Mouse (Mus musculus) MEL (cell line): ENCODE data around the gene Hmgcl. TPM values are rescaled to one million over a fixed set of nuclear protein-coding genes. Genes with fewer than 3 reads are reported as not detected.

Experiments used
- DNase-seq: peaks from one replicate; pipeline ENCODE4 v3.0.0; 2011; ENCODE audit warnings: low read depth, low spot score
- H3K27ac ChIP-seq: 2 replicates; pipeline ENCODE4 v1.5.1; 2012; ENCODE audit warnings: low read depth, mild to moderate bottlenecking, control low read depth, low read length, moderate library complexity; ENCODE audit not compliant: control insufficient read depth
- H3K27me3 ChIP-seq, 2 experiments: fragments of 150-350 bp in 1 of 2; sonication (generic) in 1 of 2; 2 replicates each; pipeline ENCODE4 v1.6.1; 2012; ENCODE audit warnings: low read length in 2 of 2, mild to moderate bottlenecking in 2 of 2, improper control_type of control experiment in 1 of 2, moderate library complexity in 1 of 2; ENCODE audit not compliant: insufficient read depth in 2 of 2, control insufficient read depth in 1 of 2
- H3K36me3 ChIP-seq, 2 experiments: 2 replicates each; pipeline ENCODE4 v1.6.1; 2012 to 2014; ENCODE audit warnings: low read length in 2 of 2, improper control_type of control experiment in 1 of 2, inconsistent platforms in 1 of 2, mild to moderate bottlenecking in 1 of 2; ENCODE audit not compliant: insufficient read depth in 2 of 2, control insufficient read depth in 1 of 2
- H3K4me1 ChIP-seq, 2 experiments: fragments of 150-350 bp in 1 of 2; sonication (generic) in 1 of 2; 2 replicates each; pipeline ENCODE4 v1.6.1; 2012; ENCODE audit warnings: low read length in 2 of 2, improper control_type of control experiment in 1 of 2, mild to moderate bottlenecking in 1 of 2; ENCODE audit not compliant: insufficient read depth in 2 of 2, control insufficient read depth in 1 of 2
- H3K4me3 ChIP-seq, 2 experiments: fragments of 150-350 bp in 1 of 2; sonication (generic) in 1 of 2; 2 replicates each; pipeline ENCODE4 v1.5.1; 2012; ENCODE audit warnings: low read depth in 2 of 2, low read length in 2 of 2, mild to moderate bottlenecking in 2 of 2, moderate library complexity in 2 of 2, control low read depth in 1 of 2, improper control_type of control experiment in 1 of 2; ENCODE audit not compliant: control insufficient read depth in 1 of 2, insufficient read depth in 1 of 2
- H3K79me2 ChIP-seq: 2 replicates; pipeline ENCODE4 v1.6.1; 2012; ENCODE audit warnings: mild to moderate bottlenecking, low read length, moderate library complexity; ENCODE audit not compliant: control insufficient read depth, poor library complexity, insufficient read depth
- H3K9ac ChIP-seq: 2 replicates; pipeline ENCODE4 v1.6.1; 2012; ENCODE audit warnings: low read depth, mild to moderate bottlenecking, control low read depth, low read length, moderate library complexity; ENCODE audit not compliant: control insufficient read depth, poor library complexity, severe bottlenecking
- H3K9me3 ChIP-seq: fragments of 150-350 bp; sonication (generic); replicated peaks from 2 replicates; pipeline ENCODE4 v1.6.1; 2012; ENCODE audit warnings: mild to moderate bottlenecking, low read length, improper control_type of control experiment, moderate library complexity; ENCODE audit not compliant: insufficient read depth
- CTCF ChIP-seq, 3 experiments: IDR thresholded peaks in 2 of 3; conservative IDR thresholded peaks in 1 of 3; 2 replicates each; pipeline ENCODE4 v1.5.1; 2011 to 2012; ENCODE audit warnings: low read length in 3 of 3, low read depth in 2 of 3, mild to moderate bottlenecking in 2 of 3, improper control_type of control experiment in 1 of 3, inconsistent platforms in 1 of 3, mixed read lengths in 1 of 3, moderate library complexity in 1 of 3; ENCODE audit not compliant: control insufficient read depth in 1 of 3, insufficient read depth in 1 of 3, poor library complexity in 1 of 3, severe bottlenecking in 1 of 3
- E2F4 ChIP-seq: IDR thresholded peaks from 2 replicates; pipeline ENCODE4 v1.6.1; 2011; ENCODE audit warnings: low read depth, low read length, improper control_type of control experiment, borderline replicate concordance
- ELF1 ChIP-seq: IDR thresholded peaks from 2 replicates; pipeline ENCODE4 v1.6.1; 2014; ENCODE audit warnings: low read depth, mild to moderate bottlenecking, inconsistent platforms, low read length, improper control_type of control experiment, moderate library complexity
- EP300 ChIP-seq, 2 experiments: IDR thresholded peaks; 2 replicates each; pipeline ENCODE4 v1.6.1; 2011; ENCODE audit warnings: improper control_type of control experiment in 2 of 2, low read length in 2 of 2, low read depth in 1 of 2, mild to moderate bottlenecking in 1 of 2
- ETS1 ChIP-seq: IDR thresholded peaks from 2 replicates; pipeline ENCODE4 v1.6.1; 2012; ENCODE audit warnings: low read depth, mild to moderate bottlenecking, inconsistent platforms, low read length, improper control_type of control experiment, moderate library complexity
- GABPA ChIP-seq: IDR thresholded peaks from 2 replicates; pipeline ENCODE4 v1.6.1; 2012; ENCODE audit warnings: low read depth, mild to moderate bottlenecking, inconsistent platforms, low read length, improper control_type of control experiment, moderate library complexity
- JUND ChIP-seq: IDR thresholded peaks from 2 replicates; pipeline ENCODE4 v1.6.1; 2011; ENCODE audit warnings: low read depth, mild to moderate bottlenecking, improper control_type of control experiment, low read length
- MAX ChIP-seq: IDR thresholded peaks from 2 replicates; pipeline ENCODE4 v1.6.1; 2011; ENCODE audit warnings: low read length, improper control_type of control experiment
- MXI1 ChIP-seq: IDR thresholded peaks from 2 replicates; pipeline ENCODE4 v1.6.1; 2011; ENCODE audit warnings: mild to moderate bottlenecking, low read depth, low read length, improper control_type of control experiment
- MYC ChIP-seq: IDR thresholded peaks from 2 replicates; pipeline ENCODE4 v1.6.1; 2011; ENCODE audit warnings: low read depth, mild to moderate bottlenecking, low read length, improper control_type of control experiment, moderate library complexity
- NELFE ChIP-seq: IDR thresholded peaks from 2 replicates; pipeline ENCODE4 v1.6.1; 2011; ENCODE audit warnings: low read depth, low read length, improper control_type of control experiment
- POLR2A ChIP-seq, 2 experiments: IDR thresholded peaks; 2 replicates each; pipeline ENCODE4 v1.6.1; 2011 to 2012; ENCODE audit warnings: low read length in 2 of 2, mild to moderate bottlenecking in 2 of 2, control low read depth in 1 of 2, improper control_type of control experiment in 1 of 2, low read depth in 1 of 2, moderate library complexity in 1 of 2; ENCODE audit not compliant: control insufficient read depth in 1 of 2, insufficient read depth in 1 of 2, poor library complexity in 1 of 2
- POLR2AphosphoS2 ChIP-seq: IDR thresholded peaks from 2 replicates; pipeline ENCODE4 v1.6.1; 2011; ENCODE audit warnings: low read length, improper control_type of control experiment
- POLR2AphosphoS5 ChIP-seq: IDR thresholded peaks from 2 replicates; pipeline ENCODE4 v1.6.1; 2012; ENCODE audit warnings: low read depth, borderline replicate concordance, mild to moderate bottlenecking, inconsistent platforms, low read length, moderate library complexity, mixed read lengths
- RAD21 ChIP-seq: IDR thresholded peaks from 2 replicates; pipeline ENCODE4 v1.6.1; 2011; ENCODE audit warnings: mild to moderate bottlenecking, low read depth, low read length, improper control_type of control experiment
- SIN3A ChIP-seq: IDR thresholded peaks from 2 replicates; pipeline ENCODE4 v1.6.1; 2012; ENCODE audit warnings: low read length, improper control_type of control experiment, inconsistent platforms
- SMC3 ChIP-seq: IDR thresholded peaks from 2 replicates; pipeline ENCODE4 v1.6.1; 2011; ENCODE audit warnings: low read depth, low read length, improper control_type of control experiment
- TBP ChIP-seq: IDR thresholded peaks from 2 replicates; pipeline ENCODE4 v1.8.0; 2011; ENCODE audit warnings: low read depth, low read length, improper control_type of control experiment
- TCF12 ChIP-seq: IDR thresholded peaks from 2 replicates; pipeline ENCODE4 v1.6.1; 2014; ENCODE audit warnings: low read depth, mild to moderate bottlenecking, inconsistent platforms, low read length, improper control_type of control experiment, moderate library complexity
- UBTF ChIP-seq: IDR thresholded peaks from 2 replicates; pipeline ENCODE4 v1.6.1; 2012; ENCODE audit warnings: low read depth, mild to moderate bottlenecking, inconsistent platforms, low read length, improper control_type of control experiment, moderate library complexity, borderline replicate concordance; ENCODE audit not compliant: insufficient read depth
- USF2 ChIP-seq, 2 experiments: IDR thresholded peaks; 2 replicates each; pipeline ENCODE4 v1.6.1; 2011 to 2012; ENCODE audit warnings: improper control_type of control experiment in 2 of 2, low read length in 2 of 2, borderline replicate concordance in 1 of 2, inconsistent platforms in 1 of 2, low read depth in 1 of 2, mild to moderate bottlenecking in 1 of 2; ENCODE audit not compliant: insufficient read depth in 1 of 2
- ZC3H11A ChIP-seq: IDR thresholded peaks from 2 replicates; pipeline ENCODE4 v1.6.1; 2012; ENCODE audit warnings: low read depth, mild to moderate bottlenecking, inconsistent platforms, low read length, improper control_type of control experiment
- ZMIZ1 ChIP-seq: IDR thresholded peaks from 2 replicates; pipeline ENCODE4 v1.6.1; 2012; ENCODE audit warnings: low read depth, mild to moderate bottlenecking, inconsistent platforms, low read length, improper control_type of control experiment, moderate library complexity
- ZNF384 ChIP-seq: IDR thresholded peaks from 2 replicates; pipeline ENCODE4 v1.6.1; 2012; ENCODE audit warnings: low read depth, mild to moderate bottlenecking, inconsistent platforms, low read length, improper control_type of control experiment
- polyA plus RNA-seq, 2 experiments: library from polyadenylated mRNA; stranded (reverse) in 1 of 2; unstranded in 1 of 2; fragments of >175 nt in 1 of 2; fragments of >200 nt in 1 of 2; gene quantifications; 2 replicates each; pipeline versions ENCODE4 v1.2.1 to v1.2.4; 2012; ENCODE audit warnings: low replicate concordance in 2 of 2, low read depth in 1 of 2; ENCODE audit not compliant: insufficient read length in 2 of 2, insufficient read depth in 1 of 2, missing spikeins in 1 of 2
- total RNA-seq: library from RNA; depleted of rRNA; stranded (reverse); fragments of 300-350 nt; gene quantifications from 2 replicates; pipeline ENCODE4 v1.2.3, GENCODE M21; 2012

Gene Hmgcl
- total and polyA plus RNA-seq, 3 experiments, result 48.7 to 66.5 TPM; not detected in 1

DNA sequence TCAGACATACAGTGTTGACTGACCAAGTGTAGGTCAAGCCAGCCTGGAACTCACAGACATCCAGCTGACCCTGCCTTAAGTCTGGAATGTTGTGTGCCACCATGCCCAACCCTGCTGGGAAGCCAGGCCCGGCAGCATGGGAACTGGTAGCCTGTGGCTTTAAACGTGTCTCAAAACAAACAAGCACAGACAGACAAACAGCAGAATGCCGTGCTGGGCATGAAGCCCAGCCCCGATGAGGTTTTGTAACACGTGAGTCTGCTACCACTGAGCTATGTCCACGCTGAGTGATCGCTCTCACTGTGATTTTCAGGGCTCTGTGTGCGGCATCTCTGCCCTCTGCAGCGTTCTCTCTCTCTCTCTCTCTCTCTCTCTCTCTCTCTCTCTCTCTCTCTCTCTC lies 9.6 kb downstream of the Hmgcl start:
- Histone ChIP-seq H3K27ac (no peak overlapping the region), H3K4me3 (no peak overlapping the region), H3K27me3 (no peaks in the 10 kb centered on the region), H3K36me3 (peaks cover 0 to 3% of the 10 kb centered on the region in 2 experiments; a peak in 2 of 4 replicates)
- DNase-seq, result no peak
- TF ChIP-seq POLR2AphosphoS2, result no peak
- TF ChIP-seq SMC3, result no peak
- TF ChIP-seq NELFE, result no peak
- no peak for TF ChIP-seq CTCF (IDR thresholded peaks at IDR 0.05 in 2 of 3, conservative IDR thresholded peaks at IDR 0.05 in 1 of 3; ENCODE audit: control insufficient read depth in 1 of 3, insufficient read depth in 1 of 3, low read depth in 2 of 3, low read length in 3 of 3, poor library complexity in 1 of 3, severe bottlenecking in 1 of 3)
- TF ChIP-seq ETS1, result no peak
- no peak for TF ChIP-seq ZMIZ1
- no peak for TF ChIP-seq USF2 (IDR thresholded peaks at IDR 0.05; ENCODE audit: borderline replicate concordance in 1 of 2, insufficient read depth in 1 of 2, low read depth in 1 of 2, low read length in 2 of 2)
- TF ChIP-seq, all 39 proteins: peak for 0
- H3K4me1 ChIP-seq, result no peaks in the 10 kb centered on the region
- no peaks in the 10 kb centered on the region for H3K9me3 ChIP-seq
- no peak overlapping the region for H3K9ac ChIP-seq
- H3K79me2 ChIP-seq, result no peaks in the 10 kb centered on the region

DNA sequence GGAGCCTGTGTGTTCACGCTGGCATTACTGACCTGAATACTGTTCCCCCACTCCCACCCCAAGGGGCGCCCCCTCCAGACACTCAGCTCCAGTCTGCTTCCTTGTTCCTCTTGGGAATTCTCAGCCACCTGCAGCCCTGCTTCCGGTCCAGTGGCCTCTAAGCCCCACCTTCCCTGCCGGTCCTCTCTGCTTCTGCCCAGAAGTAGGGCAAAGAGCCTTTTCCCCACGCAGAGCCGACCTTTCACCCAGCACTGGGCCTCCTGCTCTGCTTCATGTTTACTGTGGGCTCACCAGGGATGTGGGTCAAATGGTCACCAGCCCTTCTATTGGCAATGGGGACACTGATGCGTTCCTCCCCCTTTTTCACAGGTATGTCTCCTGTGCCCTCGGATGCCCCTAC lies 12.1 kb downstream of the Hmgcl start:
- H3K9ac ChIP-seq, result no peak overlapping the region
- TF ChIP-seq MAX (no peak), MXI1 (no peak)

DNA sequence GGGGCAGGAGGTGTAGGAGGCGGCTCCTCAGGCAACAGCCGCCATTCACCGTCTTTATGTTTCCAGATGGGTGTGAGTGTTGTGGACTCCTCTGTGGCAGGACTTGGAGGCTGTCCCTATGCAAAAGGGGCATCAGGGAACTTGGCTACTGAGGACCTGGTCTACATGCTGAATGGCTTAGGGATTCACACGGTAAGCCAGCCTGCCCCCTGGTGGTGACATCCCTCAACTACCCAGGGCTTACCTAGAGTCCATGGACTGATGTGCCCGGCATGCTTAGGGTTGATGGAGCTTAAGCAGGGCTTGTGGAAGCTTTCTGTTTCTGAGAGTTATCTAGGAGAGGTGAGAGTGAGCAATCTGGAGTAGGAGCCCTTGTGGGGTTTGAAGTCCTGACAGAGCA lies 14.5 kb downstream of the Hmgcl start:
- Histone ChIP-seq H3K4me3 (no peak overlapping the region), H3K36me3 (peaks cover 0 to 6% of the 10 kb centered on the region in 2 experiments; a peak in 2 of 4 replicates), H3K27me3 (no peaks in the 10 kb centered on the region), H3K9ac (no peak overlapping the region), H3K79me2 (peaks cover 7% of the 10 kb centered on the region; the same call in 1 of the 2 replicates), H3K9me3 (no peaks in the 10 kb centered on the region), H3K4me1 (peaks cover 4 to 7% of the 10 kb centered on the region in 2 experiments; a peak in 3 of 4 replicates), H3K27ac (no peak overlapping the region)
- peak; percentile 90 for DNase-seq
- TF ChIP-seq ZNF384, result no peak
- no peak for TF ChIP-seq ETS1
- 0 out of 2 replicates have a peak, but pooled peaks have one; percentile 35 for TF ChIP-seq JUND
- TF ChIP-seq POLR2A (IDR thresholded peaks at IDR 0.05; ENCODE audit: control insufficient read depth in 1 of 2, insufficient read depth in 1 of 2, low read depth in 1 of 2, low read length in 2 of 2, poor library complexity in 1 of 2), result no peak; a peak in 1 of 4 replicates
- peak; percentile 34; the same call in 1 of the 2 replicates for TF ChIP-seq MAX
- TF ChIP-seq ZC3H11A, result peak; percentile 78
- no peak for TF ChIP-seq TCF12
- TF ChIP-seq CTCF (IDR thresholded peaks at IDR 0.05 in 2 of 3, conservative IDR thresholded peaks at IDR 0.05 in 1 of 3; ENCODE audit: control insufficient read depth in 1 of 3, insufficient read depth in 1 of 3, low read depth in 2 of 3, low read length in 3 of 3, poor library complexity in 1 of 3, severe bottlenecking in 1 of 3), result peak; percentile 92 to 97 (median 96)
- TF ChIP-seq USF2 (IDR thresholded peaks at IDR 0.05; ENCODE audit: borderline replicate concordance in 1 of 2, insufficient read depth in 1 of 2, low read depth in 1 of 2, low read length in 2 of 2), result no peak
- no peak for TF ChIP-seq EP300 (IDR thresholded peaks at IDR 0.05; ENCODE audit: low read depth in 1 of 2, low read length in 2 of 2)
- TF ChIP-seq UBTF, result no peak
- peak; percentile 63; the same call in 1 of the 2 replicates for TF ChIP-seq SIN3A
- TF ChIP-seq MYC, result 0 out of 2 replicates have a peak, but pooled peaks have one; percentile 27
- no peak for TF ChIP-seq E2F4
- TF ChIP-seq RAD21, result peak; percentile 79
- no peak for TF ChIP-seq POLR2AphosphoS5
- no peak for TF ChIP-seq GABPA
- TF ChIP-seq SMC3, result peak; percentile 94
- 0 out of 2 replicates have a peak, but pooled peaks have one; percentile 10 for TF ChIP-seq ELF1
- no peak for TF ChIP-seq TBP

More for the DNA sequence above, 12.1 kb downstream of the Hmgcl start:
- no peak for DNase-seq
- Histone ChIP-seq H3K9me3 (no peaks in the 10 kb centered on the region), H3K4me1 (peaks cover 4 to 7% of the 10 kb centered on the region in 2 experiments; a peak in 3 of 4 replicates), H3K79me2 (peaks cover 3% of the 10 kb centered on the region; the same call in 1 of the 2 replicates), H3K4me3 (no peak overlapping the region), H3K36me3 (peaks cover 0 to 6% of the 10 kb centered on the region in 2 experiments; a peak in 2 of 4 replicates), H3K27me3 (no peaks in the 10 kb centered on the region), H3K27ac (no peak overlapping the region)
